8 mouse cellular contexts compared by ENCODE assay signal in the genomic region with DNA sequence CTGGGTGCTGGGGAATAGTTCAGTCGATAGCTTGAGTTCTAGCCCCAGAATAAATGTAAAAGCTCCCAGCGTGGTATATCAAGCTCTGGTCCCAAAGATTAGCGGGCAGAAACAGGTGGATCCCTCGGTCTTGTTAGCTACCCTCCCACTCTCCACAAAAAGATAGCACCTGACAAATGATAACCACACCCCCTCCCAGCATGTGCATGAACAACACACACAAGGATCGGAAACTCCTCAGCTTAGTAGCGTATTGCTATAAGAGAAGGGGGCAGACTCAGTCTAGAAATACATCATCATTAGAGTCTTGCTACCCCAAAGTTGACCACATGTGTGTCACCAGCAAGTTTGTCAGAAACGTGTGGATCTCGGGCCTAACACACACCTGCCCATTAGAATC. TPM values are rescaled to one million over a fixed set of nuclear protein-coding genes. Genes with fewer than 3 reads are reported as not detected.
DNase-seq lines count a peak whose midpoint lies in the region; ATAC-seq and TF ChIP-seq lines count a peak whose summit lies in the region.

A gene (minus strand): TSS at position 101 of the 400 bp plus-strand sequence.

- intact Hi-C loops in heart, adult 2 months (cut with DNase I): no loop called here

- peak within 1 kb of the TSS; percentile 70 for H3K27ac ChIP-seq in heart, adult 2 months
- H3K27ac ChIP-seq in intestine, embryonic 14.5 days (ENCODE audit: low read depth): peak within 1 kb of the TSS; percentile 83
- peak within 1 kb of the TSS; percentile 93 for H3K27ac ChIP-seq in midbrain, embryonic 10.5 days (replicated peaks)

- H3K79me2 ChIP-seq in heart, adult 2 months (replicated peaks; ENCODE audit: control insufficient read depth, insufficient read depth, low read length): peaks cover 1% of the 10 kb centered on the region; the same call in 1 of the 2 replicates

- no peak for TF ChIP-seq POLR2A in heart, adult 2 months (IDR thresholded peaks at IDR 0.05; ENCODE audit: insufficient read depth, low read depth, low read length)

- TF ChIP-seq CTCF in heart, adult 2 months (IDR thresholded peaks at IDR 0.05): no peak

- H3K36me3 ChIP-seq in heart, adult 2 months (ENCODE audit: control insufficient read depth, insufficient read depth, low read length): no peaks in the 10 kb centered on the region
- H3K36me3 ChIP-seq in intestine, embryonic 14.5 days (ENCODE audit: control insufficient read depth, insufficient read depth, low read length): no peaks in the 10 kb centered on the region
- no peaks in the 10 kb centered on the region for H3K36me3 ChIP-seq in midbrain, embryonic 10.5 days

- peak within 1 kb of the TSS; percentile 77 for H3K4me2 ChIP-seq in intestine, embryonic 14.5 days (ENCODE audit: low read length)

- TF ChIP-seq EP300 in heart, adult 2 months (IDR thresholded peaks at IDR 0.05; ENCODE audit: insufficient read depth, low read depth, low read length): no peak

- WGBS in heart, adult 2 months: 90% methylated on average over 8 of the region's 8 CpGs
- WGBS in intestine, embryonic 14.5 days: 75% methylated on average over 8 of the region's 8 CpGs
- WGBS in midbrain, embryonic 10.5 days: 77% methylated on average over 8 of the region's 8 CpGs

- peak within 1 kb of the TSS; percentile 87 for H3K4me3 ChIP-seq in heart, adult 2 months
- H3K4me3 ChIP-seq in intestine, embryonic 14.5 days (ENCODE audit: low read depth, low read length): peak within 1 kb of the TSS; percentile 72
- peak within 1 kb of the TSS; percentile 88 for H3K4me3 ChIP-seq in midbrain, embryonic 10.5 days

- DNase-seq in heart, adult 2 months: no peak
- DNase-seq in heart, adult 11 months: no peak
- DNase-seq in adrenal gland, adult 2 months: no peak
- DNase-seq in gastrocnemius, adult 8-10 months (ENCODE audit: low spot score in 2 of 2): no peak
- no peak for DNase-seq in intestine, embryonic 14.5 days (ENCODE audit: low spot score)
- DNase-seq in midbrain, embryonic 10.5 days (ENCODE audit: low spot score): no peak
- DNase-seq in urinary bladder, postnatal 14 days (ENCODE audit: low spot score): no peak
- DNase-seq in embryo, embryonic 9.5 days (ENCODE audit: extremely low spot score): no peak

- H3K27me3 ChIP-seq in heart, adult 2 months (ENCODE audit: control insufficient read depth, insufficient read depth, low read length): no peaks in the 10 kb centered on the region
- no peaks in the 10 kb centered on the region for H3K27me3 ChIP-seq in intestine, embryonic 14.5 days (replicated peaks; ENCODE audit: control insufficient read depth, insufficient read depth, low read length)
- H3K27me3 ChIP-seq in midbrain, embryonic 10.5 days (ENCODE audit: low read depth, poor library complexity, severe bottlenecking): peaks cover 27% of the 10 kb centered on the region

- H3K9ac ChIP-seq in heart, adult 2 months (ENCODE audit: low read depth, low read length): peak within 1 kb of the TSS; percentile 99
- H3K9ac ChIP-seq in intestine, embryonic 14.5 days (ENCODE audit: low read length): peak within 1 kb of the TSS; percentile 75

- no peaks in the 10 kb centered on the region for H3K9me3 ChIP-seq in intestine, embryonic 14.5 days (ENCODE audit: control insufficient read depth, low read length)
- H3K9me3 ChIP-seq in midbrain, embryonic 10.5 days (replicated peaks): no peaks in the 10 kb centered on the region

- no peaks in the 10 kb centered on the region for H3K4me1 ChIP-seq in heart, adult 2 months (ENCODE audit: control insufficient read depth, insufficient read depth, low read length)
- peaks cover 13% of the 10 kb centered on the region; the same call in 1 of the 2 replicates for H3K4me1 ChIP-seq in intestine, embryonic 14.5 days (replicated peaks; ENCODE audit: control insufficient read depth, insufficient read depth, low read length)
- H3K4me1 ChIP-seq in midbrain, embryonic 10.5 days: peaks cover 35% of the 10 kb centered on the region

- ATAC-seq in intestine, embryonic 14.5 days (replicated peaks; ENCODE audit: low FRiP score, low TSS enrichment, low read depth): no peak

RNA-seq across cellular contexts. Expression of the gene that starts here (rescaled TPM):
- 10 to 100 TPM; 21.8 to 28.3 TPM for total RNA-seq in heart, adult 2 months (2021)
- 4.7 and 7.1 TPM in 2 replicates for polyA plus RNA-seq in heart, adult 2 months (2012; rRNA removed)
- total RNA-seq in adrenal gland, adult 2 months (2021): 10 to 100 TPM; 48.1 to 53.5 TPM
- polyA plus RNA-seq in adrenal gland, adult 2 months (2012; rRNA removed): 12.1 and 20.3 TPM in 2 replicates
- total RNA-seq in gastrocnemius, adult 8-10 months (2022): 10 to 100 TPM; 25.3 to 30.9 (median 27.2) TPM
- polyA plus RNA-seq in intestine, embryonic 14.5 days (2014; fragmentation: Nextera tagmentation; extraction: Ambion mirVana): 21.0 and 21.5 TPM in 2 replicates
- 27.4 and 28.1 TPM in 2 replicates for polyA plus RNA-seq in midbrain, embryonic 10.5 days (2016; fragmentation: Nextera tagmentation; extraction: Ambion mirVana)
